18 mouse cellular contexts compared by ENCODE assay signal in genomic region chr15:81099269-81099668, GRCm38 (mm10).
DNase-seq lines count a peak whose midpoint lies in the region; TF ChIP-seq lines count a peak whose summit lies in the region.
"Had no signal": no experiment of that assay in that cellular context is flagged by ENCODE, and none has a peak within 500 bp of the region (broad histone marks: within the 10 kb centered on the region; RNA-seq: fewer than 3 reads in every experiment).

No protein-coding gene starts in this region.

- peaks cover 0 to 16% of the 10 kb centered on the region in 2 experiments; a peak in 2 of 4 replicates for H3K36me3 ChIP-seq in MEL (ENCODE audit: control insufficient read depth in 1 of 2, insufficient read depth in 2 of 2, low read length in 2 of 2)
- H3K36me3 ChIP-seq in hindbrain, embryonic 10.5 days: no peaks in the 10 kb centered on the region
- H3K36me3 ChIP-seq: embryonic facial prominence, embryonic 12.5 days; forebrain, embryonic 15.5 days; G1E; heart, embryonic 12.5 days; hindbrain, embryonic 15.5 days had no signal

- WGBS in hindbrain, embryonic 10.5 days: 90% methylated on average over 11 of the region's 11 CpGs

- H3K4me3 ChIP-seq in layer of hippocampus, adult 2 months: peak overlapping the region; percentile 23
- H3K4me3 ChIP-seq in MEL (ENCODE audit: control insufficient read depth in 1 of 2, insufficient read depth in 1 of 2, low read depth in 2 of 2, low read length in 2 of 2): no peak overlapping the region; a peak in 1 of 4 replicates
- no peak overlapping the region for H3K4me3 ChIP-seq in hindbrain, embryonic 10.5 days
- H3K4me3 ChIP-seq: embryonic facial prominence, embryonic 12.5 days; forebrain, embryonic 15.5 days; gastrocnemius, adult 2 months; heart, embryonic 12.5 days; hindbrain, embryonic 15.5 days had no signal

- peaks cover 18 to 22% of the 10 kb centered on the region in 2 experiments for H3K4me1 ChIP-seq in MEL (ENCODE audit: control insufficient read depth in 1 of 2, insufficient read depth in 2 of 2, low read length in 2 of 2)
- H3K4me1 ChIP-seq in hindbrain, embryonic 10.5 days (replicated peaks): peaks cover 27% of the 10 kb centered on the region

- peaks cover 2% of the 10 kb centered on the region; the same call in 1 of the 2 replicates for H3K79me2 ChIP-seq in MEL (ENCODE audit: control insufficient read depth, insufficient read depth, low read length, poor library complexity)

- H3K9ac ChIP-seq in MEL (ENCODE audit: control insufficient read depth, low read depth, low read length, poor library complexity, severe bottlenecking): no peak overlapping the region
- H3K9ac ChIP-seq: embryonic facial prominence, embryonic 12.5 days; forebrain, embryonic 15.5 days; heart, embryonic 12.5 days; hindbrain, embryonic 15.5 days had no signal

- no peak for TF ChIP-seq RAD21 in MEL (IDR thresholded peaks at IDR 0.05; ENCODE audit: low read depth, low read length)

- TF ChIP-seq CTCF in layer of hippocampus, adult 2 months (conservative IDR thresholded peaks at IDR 0.05): no peak
- no peak for TF ChIP-seq CTCF in MEL (IDR thresholded peaks at IDR 0.05 in 2 of 3, conservative IDR thresholded peaks at IDR 0.05 in 1 of 3; ENCODE audit: control insufficient read depth in 1 of 3, insufficient read depth in 1 of 3, low read depth in 2 of 3, low read length in 3 of 3, poor library complexity in 1 of 3, severe bottlenecking in 1 of 3)

- H3K27ac ChIP-seq in layer of hippocampus, adult 2 months: peak overlapping the region; percentile 62
- H3K27ac ChIP-seq in MEL (ENCODE audit: control insufficient read depth, low read depth, low read length): no peak overlapping the region
- no peak overlapping the region for H3K27ac ChIP-seq in hindbrain, embryonic 10.5 days
- H3K27ac ChIP-seq: embryonic facial prominence, embryonic 12.5 days; forebrain, embryonic 15.5 days; gastrocnemius, adult 2 months; hindbrain, embryonic 15.5 days had no signal

- no peak for TF ChIP-seq EP300 in MEL (IDR thresholded peaks at IDR 0.05; ENCODE audit: low read depth in 1 of 2, low read length in 2 of 2)

- H3K27me3 ChIP-seq in MEL (ENCODE audit: control insufficient read depth in 1 of 2, insufficient read depth in 2 of 2, low read length in 2 of 2): no peaks in the 10 kb centered on the region
- H3K27me3 ChIP-seq in hindbrain, embryonic 10.5 days (ENCODE audit: insufficient read depth, poor library complexity, severe bottlenecking): no peaks in the 10 kb centered on the region
- H3K27me3 ChIP-seq: embryonic facial prominence, embryonic 12.5 days; forebrain, embryonic 15.5 days; heart, embryonic 12.5 days; hindbrain, embryonic 15.5 days had no signal

- DNase-seq in layer of hippocampus, adult 2 months (ENCODE audit: low spot score in 2 of 2): peak; percentile 46 to 50
- DNase-seq in layer of hippocampus, postnatal 14 days (ENCODE audit: low spot score in 2 of 2): no peak
- peak; percentile 30 for DNase-seq in right cerebral cortex, postnatal 14 days
- DNase-seq in right cerebral cortex, adult 2 months (ENCODE audit: low spot score in 2 of 2): no peak
- DNase-seq in MEL (ENCODE audit: low read depth, low spot score): peak; percentile 30
- DNase-seq in induced T-regulatory cell, adult 2 months (ENCODE audit: low read depth): peak; percentile 21
- no peak for DNase-seq in cerebellum, adult 8-10 months
- DNase-seq in hindbrain, embryonic 10.5 days (ENCODE audit: low spot score): no peak
- DNase-seq: adrenal gland, postnatal 10 days; cerebellum, adult 11-12 months; cerebellum, adult 9-11 months; gastrocnemius, adult 2 months; gastrocnemius, postnatal 25 days had no signal

- no peaks in the 10 kb centered on the region for H3K9me3 ChIP-seq in MEL (replicated peaks; ENCODE audit: insufficient read depth, low read length)
- no peaks in the 10 kb centered on the region for H3K9me3 ChIP-seq in hindbrain, embryonic 10.5 days
- H3K9me3 ChIP-seq: embryonic facial prominence, embryonic 12.5 days; forebrain, embryonic 15.5 days; G1E; heart, embryonic 12.5 days; hindbrain, embryonic 15.5 days had no signal

- no peak for TF ChIP-seq POLR2A in MEL (IDR thresholded peaks at IDR 0.05; ENCODE audit: control insufficient read depth in 1 of 2, insufficient read depth in 1 of 2, low read depth in 1 of 2, low read length in 2 of 2, poor library complexity in 1 of 2)

TF ChIP-seq in MEL, 35 proteins besides CTCF, POLR2A, EP300 and RAD21:
- no peak for TF ChIP-seq ZNF384 (IDR thresholded peaks at IDR 0.05; ENCODE audit: low read depth, low read length)
- no peak for TF ChIP-seq GABPA (IDR thresholded peaks at IDR 0.05; ENCODE audit: low read depth, low read length)
- no peak for TF ChIP-seq SIN3A (IDR thresholded peaks at IDR 0.05; ENCODE audit: low read length)
- TF ChIP-seq MAX (IDR thresholded peaks at IDR 0.05; ENCODE audit: low read length): no peak
- TF ChIP-seq ZKSCAN1 (IDR thresholded peaks at IDR 0.05; ENCODE audit: low read depth, low read length): no peak
- TF ChIP-seq RCOR1 (IDR thresholded peaks at IDR 0.05; ENCODE audit: low read depth, low read length): no peak
- no peak for TF ChIP-seq MEF2A (IDR thresholded peaks at IDR 0.05; ENCODE audit: extremely low read depth, insufficient replicate concordance, low read depth, low read length, poor library complexity, severe bottlenecking)
- no peak for TF ChIP-seq POLR2AphosphoS2 (IDR thresholded peaks at IDR 0.05; ENCODE audit: low read length)
- TF ChIP-seq TBP (IDR thresholded peaks at IDR 0.05; ENCODE audit: low read depth, low read length): no peak

Comparison
In these comparisons a context has a peak if more than half of its experiments do, and no peak if none do; other contexts are left out.
1. DNase-seq: peak in layer of hippocampus, adult 2 months (2 of 2), right cerebral cortex, postnatal 14 days (single experiment), MEL (single experiment) and induced T-regulatory cell, adult 2 months (single experiment); none in layer of hippocampus, postnatal 14 days (0 of 2), right cerebral cortex, adult 2 months (0 of 2), cerebellum, adult 8-10 months (single experiment) and hindbrain, embryonic 10.5 days (single experiment).